Comparison of ENCODE assay signal across 8 mouse cellular contexts in genomic region chr9:108577934-108578544, GRCm38 (mm10). TPM values are rescaled to one million over a fixed set of nuclear protein-coding genes. Genes with fewer than 3 reads are reported as not detected.
DNase-seq lines count a peak whose midpoint lies in the region; ATAC-seq and TF ChIP-seq lines count a peak whose summit lies in the region.

No protein-coding gene starts in this region.

- TF ChIP-seq POLR2A in brain, embryonic 14.5 days (IDR thresholded peaks at IDR 0.05; ENCODE audit: borderline replicate concordance, extremely low read depth, insufficient read depth, insufficient read length, poor library complexity, severe bottlenecking): no peak

- H3K9ac ChIP-seq in forebrain, embryonic 13.5 days: peak overlapping the region; percentile 72
- peak overlapping the region; percentile 92 for H3K9ac ChIP-seq in hindbrain, embryonic 13.5 days
- peak overlapping the region; percentile 79 for H3K9ac ChIP-seq in liver, embryonic 15.5 days
- H3K9ac ChIP-seq in neural tube, embryonic 15.5 days (replicated peaks): peak overlapping the region; percentile 82

- peak overlapping the region; percentile 88 for H3K4me2 ChIP-seq in forebrain, embryonic 13.5 days
- peak overlapping the region; percentile 94 for H3K4me2 ChIP-seq in hindbrain, embryonic 13.5 days
- peak overlapping the region; percentile 91 for H3K4me2 ChIP-seq in liver, embryonic 15.5 days
- peak overlapping the region; percentile 67 for H3K4me2 ChIP-seq in neural tube, embryonic 15.5 days

- no peaks in the 10 kb centered on the region for H3K27me3 ChIP-seq in forebrain, embryonic 13.5 days
- H3K27me3 ChIP-seq in hindbrain, embryonic 13.5 days: peaks cover 30% of the 10 kb centered on the region
- no peaks in the 10 kb centered on the region for H3K27me3 ChIP-seq in liver, embryonic 15.5 days
- no peaks in the 10 kb centered on the region for H3K27me3 ChIP-seq in neural tube, embryonic 15.5 days (replicated peaks)

- under 1% methylated on average over 24 of the region's 24 CpGs for whole genome bisulfite sequencing in forebrain, embryonic 13.5 days
- WGBS in hindbrain, embryonic 13.5 days: under 1% methylated on average over 24 of the region's 24 CpGs
- under 1% methylated on average over 24 of the region's 24 CpGs for WGBS in liver, embryonic 15.5 days (ENCODE audit: insufficient replicate concordance)
- under 1% methylated on average over 24 of the region's 24 CpGs for WGBS in neural tube, embryonic 15.5 days

- H3K4me1 ChIP-seq in forebrain, embryonic 13.5 days: peaks cover 55% of the 10 kb centered on the region
- peaks cover 62% of the 10 kb centered on the region for H3K4me1 ChIP-seq in hindbrain, embryonic 13.5 days (replicated peaks)
- H3K4me1 ChIP-seq in liver, embryonic 15.5 days (replicated peaks): peaks cover 30% of the 10 kb centered on the region
- peaks cover 62% of the 10 kb centered on the region for H3K4me1 ChIP-seq in neural tube, embryonic 15.5 days

- ATAC-seq in forebrain, embryonic 13.5 days: peak; percentile 26
- no peak; the same call in 1 of the 2 replicates for ATAC-seq in hindbrain, embryonic 13.5 days (ENCODE audit: low FRiP score)
- peak; percentile 12 for ATAC-seq in liver, embryonic 15.5 days (ENCODE audit: insufficient read depth)
- peak; percentile 37 for ATAC-seq in neural tube, embryonic 15.5 days (ENCODE audit: low FRiP score)

- DNase-seq in right cerebral cortex, postnatal 4 days: peak; percentile 53
- DNase-seq in right cerebral cortex, postnatal 25 days: no peak
- peak; percentile 66 for DNase-seq in brain, embryonic 14.5 days (ENCODE audit: low read depth)
- no peak for DNase-seq in natural killer cell, adult 2 months (ENCODE audit: low spot score in 2 of 2)

- H3K4me3 ChIP-seq in forebrain, embryonic 13.5 days: peak overlapping the region; percentile 76
- H3K4me3 ChIP-seq in hindbrain, embryonic 13.5 days: peak overlapping the region; percentile 75
- peak overlapping the region; percentile 72 for H3K4me3 ChIP-seq in liver, embryonic 15.5 days (replicated peaks)
- H3K4me3 ChIP-seq in neural tube, embryonic 15.5 days (replicated peaks): peak overlapping the region; percentile 73

- peak overlapping the region; percentile 95 for H3K27ac ChIP-seq in forebrain, embryonic 13.5 days
- peak overlapping the region; percentile 98 for H3K27ac ChIP-seq in hindbrain, embryonic 13.5 days
- peak overlapping the region; percentile 78 for H3K27ac ChIP-seq in liver, embryonic 15.5 days (replicated peaks)
- H3K27ac ChIP-seq in neural tube, embryonic 15.5 days (replicated peaks): peak overlapping the region; percentile 97

- no peaks in the 10 kb centered on the region for H3K9me3 ChIP-seq in forebrain, embryonic 13.5 days (replicated peaks)
- H3K9me3 ChIP-seq in hindbrain, embryonic 13.5 days: no peaks in the 10 kb centered on the region
- no peaks in the 10 kb centered on the region for H3K9me3 ChIP-seq in liver, embryonic 15.5 days (replicated peaks)
- no peaks in the 10 kb centered on the region for H3K9me3 ChIP-seq in neural tube, embryonic 15.5 days (replicated peaks)

- peaks cover 51% of the 10 kb centered on the region for H3K36me3 ChIP-seq in forebrain, embryonic 13.5 days (ENCODE audit: poor library complexity, severe bottlenecking)
- peaks cover 55% of the 10 kb centered on the region for H3K36me3 ChIP-seq in hindbrain, embryonic 13.5 days
- H3K36me3 ChIP-seq in liver, embryonic 15.5 days (replicated peaks): peaks cover 4% of the 10 kb centered on the region
- H3K36me3 ChIP-seq in neural tube, embryonic 15.5 days: peaks cover 45% of the 10 kb centered on the region

- TF ChIP-seq CTCF in brain, embryonic 14.5 days (IDR thresholded peaks at IDR 0.05; ENCODE audit: borderline replicate concordance, extremely low read depth, insufficient read depth, insufficient read length): no peak

RNA-seq across cellular contexts. Expression of gene Wdr6, which starts 0.5 kb away (rescaled TPM):
- 329 and 375 TPM in 2 replicates for polyA plus RNA-seq in brain, embryonic 14.5 days (2012; rRNA removed)
- polyA plus RNA-seq in forebrain, embryonic 13.5 days (2015; fragmentation: Nextera tagmentation; extraction: Ambion mirVana): 203 and 256 TPM in 2 replicates
- polyA plus RNA-seq in hindbrain, embryonic 13.5 days (2015; fragmentation: Nextera tagmentation; extraction: Ambion mirVana): 280 and 317 TPM in 2 replicates
- polyA plus RNA-seq in liver, embryonic 15.5 days (2015; fragmentation: Nextera tagmentation; extraction: Ambion mirVana): 11.4 and 12.1 TPM in 2 replicates
- 247 and 279 TPM in 2 replicates for polyA plus RNA-seq in neural tube, embryonic 15.5 days (2015; fragmentation: Nextera tagmentation; extraction: Ambion mirVana)

RNA-seq across cellular contexts. Expression of gene Dalrd3, which starts 8.4 kb away (rescaled TPM):
- polyA plus RNA-seq in brain, embryonic 14.5 days (2012; rRNA removed): 190 and 347 TPM in 2 replicates
- polyA plus RNA-seq in forebrain, embryonic 13.5 days (2015; fragmentation: Nextera tagmentation; extraction: Ambion mirVana): 230 and 246 TPM in 2 replicates
- polyA plus RNA-seq in hindbrain, embryonic 13.5 days (2015; fragmentation: Nextera tagmentation; extraction: Ambion mirVana): 285 and 314 TPM in 2 replicates
- 29.2 and 34.2 TPM in 2 replicates for polyA plus RNA-seq in liver, embryonic 15.5 days (2015; fragmentation: Nextera tagmentation; extraction: Ambion mirVana)
- 279 and 285 TPM in 2 replicates for polyA plus RNA-seq in neural tube, embryonic 15.5 days (2015; fragmentation: Nextera tagmentation; extraction: Ambion mirVana)

RNA-seq across cellular contexts. Expression of gene Ndufaf3, which starts 10.8 kb away (rescaled TPM):
- 47.8 and 67.8 TPM in 2 replicates for polyA plus RNA-seq in brain, embryonic 14.5 days (2012; rRNA removed)
- polyA plus RNA-seq in forebrain, embryonic 13.5 days (2015; fragmentation: Nextera tagmentation; extraction: Ambion mirVana): 64.8 and 70.4 TPM in 2 replicates
- polyA plus RNA-seq in hindbrain, embryonic 13.5 days (2015; fragmentation: Nextera tagmentation; extraction: Ambion mirVana): 74.0 and 82.1 TPM in 2 replicates
- polyA plus RNA-seq in liver, embryonic 15.5 days (2015; fragmentation: Nextera tagmentation; extraction: Ambion mirVana): 25.6 and 26.2 TPM in 2 replicates
- 75.0 and 78.2 TPM in 2 replicates for polyA plus RNA-seq in neural tube, embryonic 15.5 days (2015; fragmentation: Nextera tagmentation; extraction: Ambion mirVana)

RNA-seq across cellular contexts. Expression of gene Impdh2, which starts 18.0 kb away (rescaled TPM):
- 127 and 171 TPM in 2 replicates for polyA plus RNA-seq in brain, embryonic 14.5 days (2012; rRNA removed)
- polyA plus RNA-seq in forebrain, embryonic 13.5 days (2015; fragmentation: Nextera tagmentation; extraction: Ambion mirVana): 135 and 143 TPM in 2 replicates
- polyA plus RNA-seq in hindbrain, embryonic 13.5 days (2015; fragmentation: Nextera tagmentation; extraction: Ambion mirVana): 104 and 111 TPM in 2 replicates
- polyA plus RNA-seq in liver, embryonic 15.5 days (2015; fragmentation: Nextera tagmentation; extraction: Ambion mirVana): 91.3 and 93.7 TPM in 2 replicates
- polyA plus RNA-seq in neural tube, embryonic 15.5 days (2015; fragmentation: Nextera tagmentation; extraction: Ambion mirVana): 105 and 130 TPM in 2 replicates

RNA-seq across cellular contexts. Expression of gene P4htm, which starts 19.4 kb away (rescaled TPM):
- 28.4 and 31.6 TPM in 2 replicates for polyA plus RNA-seq in brain, embryonic 14.5 days (2012; rRNA removed)
- 16.6 and 18.7 TPM in 2 replicates for polyA plus RNA-seq in forebrain, embryonic 13.5 days (2015; fragmentation: Nextera tagmentation; extraction: Ambion mirVana)
- polyA plus RNA-seq in hindbrain, embryonic 13.5 days (2015; fragmentation: Nextera tagmentation; extraction: Ambion mirVana): 25.6 and 31.4 TPM in 2 replicates
- 0.36 and 0.41 TPM in 2 replicates for polyA plus RNA-seq in liver, embryonic 15.5 days (2015; fragmentation: Nextera tagmentation; extraction: Ambion mirVana)
- polyA plus RNA-seq in neural tube, embryonic 15.5 days (2015; fragmentation: Nextera tagmentation; extraction: Ambion mirVana): 36.4 and 44.2 TPM in 2 replicates

Comparison
In these comparisons a context has a peak if more than half of its experiments do, and no peak if none do; other contexts are left out.
1. DNase-seq: peak in right cerebral cortex, postnatal 4 days (single experiment) and brain, embryonic 14.5 days (single experiment); none in right cerebral cortex, postnatal 25 days (single experiment) and natural killer cell, adult 2 months (0 of 2).
2. RNA of gene Wdr6, which starts 0.5 kb away (polyA plus RNA-seq): 329 to 375 TPM in brain, embryonic 14.5 days, 280 to 317 TPM in hindbrain, embryonic 13.5 days, 247 to 279 TPM in neural tube, embryonic 15.5 days and 203 to 256 TPM in forebrain, embryonic 13.5 days; 11.4 to 12.1 TPM in liver, embryonic 15.5 days; every median in the first group is over 10 times any median in the second.
3. Peak in every context shown above with its lines, with median percentiles within 50 percentile points of each other: H3K27ac ChIP-seq, H3K4me2 ChIP-seq, H3K4me3 ChIP-seq and H3K9ac ChIP-seq.